19 mouse cellular contexts compared by ENCODE assay signal in the genomic region with DNA sequence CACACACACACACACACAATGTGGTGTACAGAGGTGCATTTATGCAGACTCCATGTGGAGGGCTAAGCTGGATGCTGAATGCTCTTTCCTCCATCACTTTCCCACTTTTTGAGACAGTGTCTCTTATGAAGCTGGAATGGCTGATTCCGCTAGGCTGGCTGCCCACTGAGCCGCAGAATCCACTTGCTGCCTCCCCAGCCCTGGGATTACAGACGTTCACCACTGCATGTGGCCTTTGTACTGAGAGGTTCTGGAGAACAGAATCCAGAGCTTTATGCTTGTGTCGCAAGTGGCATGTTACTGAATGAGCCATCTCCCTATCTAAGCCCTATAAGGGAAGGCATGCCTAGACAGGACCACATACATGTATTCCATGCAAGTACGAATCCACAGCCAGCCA. TPM values are rescaled to one million over a fixed set of nuclear protein-coding genes. Genes with fewer than 3 reads are reported as not detected.
"Had no signal": no experiment of that assay in that cellular context is flagged by ENCODE, and none has a peak within 500 bp of the region (broad histone marks: within the 10 kb centered on the region; RNA-seq: fewer than 3 reads in every experiment).

No protein-coding gene starts in this region.

- DNase-seq: retina, postnatal 1 day; right cerebral cortex, adult 18-20 months; right cerebral cortex, postnatal 14 days; right cerebral cortex, postnatal 25 days; right cerebral cortex, postnatal 4 days; spleen, adult 18-20 months; thymus, adult 18-20 months; thymus, adult 2 months; thymus, postnatal 14 days; thymus, postnatal 25 days; thymus, postnatal 36 days; thymus, postnatal 4 days had no signal

RNA-seq across cellular contexts. Expression of a gene that starts 12.9 kb away (rescaled TPM):
- polyA plus RNA-seq: neural tube, embryonic 13.5 days; neural tube, embryonic 14.5 days; small intestine, adult 2 months; spleen, adult 2 months; stomach, embryonic 14.5 days; thymus, adult 2 months; urinary bladder, adult 2 months had no signal

RNA-seq across cellular contexts. Expression of a gene that starts 20.8 kb away (rescaled TPM):
- total RNA-seq: neutrophil, adult 5-6 weeks had no signal
